Mouse (Mus musculus) midbrain, postnatal 0 days (tissue): Measurements from ENCODE around the gene Colgalt1. TPM values are rescaled to one million over a fixed set of nuclear protein-coding genes. Genes with fewer than 3 reads are reported as not detected.
A peak's percentile ranks its signal among the peaks of the same experiment; 100 is the strongest.

Experiments
- ATAC-seq: fragments of 200-750 bp; cut with Nextera tagmentation; 2 replicates; pipeline ENCODE4 v1.8.0; 2017; ENCODE audit warnings: moderate number of reproducible peaks, mild to moderate bottlenecking, moderate TSS enrichment, moderate library complexity; ENCODE audit not compliant: low FRiP score
- DNase-seq: peaks from one replicate; pipeline ENCODE4 v3.0.0-alpha.2; 2015; ENCODE audit warnings: low spot score
- H3K27ac ChIP-seq: fragments of 300-500 bp; sonication (generic); 2 replicates; pipeline ENCODE4 v1.5.1; 2014; ENCODE audit warnings: low read depth, mild to moderate bottlenecking, low read length, mixed read lengths
- H3K27me3 ChIP-seq: fragments of 300-500 bp; sonication (generic); 2 replicates; pipeline ENCODE4 v1.6.1; 2014; ENCODE audit warnings: low read length, control low read depth, mixed read lengths; ENCODE audit not compliant: insufficient read depth
- H3K36me3 ChIP-seq: fragments of 300-500 bp; sonication (generic); 2 replicates; pipeline ENCODE4 v1.6.1; 2014; ENCODE audit warnings: low read length, control low read depth, mixed read lengths; ENCODE audit not compliant: insufficient read depth
- H3K4me1 ChIP-seq: fragments of 300-500 bp; sonication (generic); 2 replicates; pipeline ENCODE4 v1.6.1; 2014; ENCODE audit warnings: mild to moderate bottlenecking, control low read depth, antibody characterized with exemption, low read length, mixed read lengths; ENCODE audit not compliant: insufficient read depth
- H3K4me2 ChIP-seq: fragments of 300-500 bp; sonication (generic); 2 replicates; pipeline ENCODE4 v1.6.1; 2014; ENCODE audit warnings: low read depth, mild to moderate bottlenecking, low read length, mixed read lengths; ENCODE audit not compliant: poor library complexity, severe bottlenecking
- H3K4me3 ChIP-seq: fragments of 300-500 bp; sonication (generic); 2 replicates; pipeline ENCODE4 v1.5.1; 2014; ENCODE audit warnings: low read depth, mild to moderate bottlenecking, low read length, moderate library complexity
- H3K9ac ChIP-seq: fragments of 300-500 bp; sonication (generic); replicated peaks from 2 replicates; pipeline ENCODE4 v1.6.1; 2014; ENCODE audit warnings: mild to moderate bottlenecking, low read length, moderate library complexity, mixed read lengths; ENCODE audit not compliant: poor library complexity, severe bottlenecking
- H3K9me3 ChIP-seq: fragments of 300-500 bp; sonication (generic); 2 replicates; pipeline ENCODE4 v1.6.1; 2016; ENCODE audit warnings: low read length, control low read depth
- CTCF ChIP-seq: IDR thresholded peaks from 2 replicates; pipeline ENCODE4 v1.5.1; 2016; ENCODE audit warnings: antibody characterized with exemption, mild to moderate bottlenecking
- WGBS: fragments of 180-500 bp; shearing (Covaris S2); extraction: QIAGEN DNeasy Blood & Tissue Kit; methylation state at CpG from one replicate; pipeline ENCODE4 v1.1.7; 2014; 5-methylcytosine and 5-hydroxymethylcytosine counted together
- polyA plus RNA-seq: library from polyadenylated mRNA; unstranded; fragments of >200 nt; fragmentation: Nextera tagmentation; extraction: Ambion mirVana; gene quantifications from 2 replicates; pipeline ENCODE4 v1.2.1, GENCODE M21; 2015
- total RNA-seq: library from RNA; depleted of rRNA; stranded (reverse); fragments of >200 nt; gene quantifications from 2 replicates; pipeline ENCODE4 v1.2.3, GENCODE M21; 2014; rRNA removed

Colgalt1 gene
- total RNA-seq = 104 and 106 TPM in 2 replicates
- polyA plus RNA-seq = 62.8 TPM in 2 replicates

GRCm38 (mm10) chr8:71610822-71611651, at the start of gene Colgalt1:
Colgalt1 (plus strand) TSS chr8:71610998.
- under 1% methylated on average over 78 of the region's 82 CpGs for WGBS
- Histone ChIP-seq H3K27me3 (no peaks in the 10 kb centered on the region), H3K4me1 (0 out of 2 replicates have a peak, but pooled peaks cover 6% of the 10 kb centered on the region), H3K27ac (peak within 1 kb of the TSS; percentile 83), H3K9me3 (no peaks in the 10 kb centered on the region), H3K9ac (peak within 1 kb of the TSS; percentile 76), H3K4me2 (peak within 1 kb of the TSS; percentile 81), H3K4me3 (peak within 1 kb of the TSS; percentile 77), H3K36me3 (peaks cover 13% of the 10 kb centered on the region)
- ATAC-seq = peak; percentile 99
- peak; percentile 33 for TF ChIP-seq CTCF
- DNase-seq = peak; percentile 100

GRCm38 (mm10) chr8:71561401-71561800, 49.4 kb upstream of the Colgalt1 start:
- H3K27ac ChIP-seq = no peak overlapping the region
- no peaks in the 10 kb centered on the region for H3K9me3 ChIP-seq
- no peak overlapping the region for H3K4me3 ChIP-seq
- peaks cover 8% of the 10 kb centered on the region; the same call in 1 of the 2 replicates for H3K4me1 ChIP-seq
- peak; percentile 74 for DNase-seq
- 4% methylated on average over 15 of the region's 15 CpGs for WGBS
- H3K27me3 ChIP-seq = peaks cover 61% of the 10 kb centered on the region
- H3K36me3 ChIP-seq = no peaks in the 10 kb centered on the region
- H3K4me2 ChIP-seq = no peak overlapping the region
- H3K9ac ChIP-seq = no peak overlapping the region
- peak; percentile 91 for TF ChIP-seq CTCF
- ATAC-seq = no peak

- WGBS = under 1% methylated on average over 31 of the region's 33 CpGs
- Histone ChIP-seq H3K36me3 (no peaks in the 10 kb centered on the region), H3K9me3 (no peaks in the 10 kb centered on the region), H3K4me1 (peaks cover 8% of the 10 kb centered on the region; the same call in 1 of the 2 replicates), H3K27ac (no peak overlapping the region), H3K9ac (no peak overlapping the region; the same call in 1 of the 2 replicates), H3K27me3 (peaks cover 52% of the 10 kb centered on the region), H3K4me3 (peak overlapping the region; percentile 28), H3K4me2 (peak overlapping the region; percentile 41)
- DNase-seq (peak; percentile 33), ATAC-seq (peak; percentile 39; the same call in 1 of the 2 replicates)
- TF ChIP-seq CTCF = peak; percentile 77
These were observed 48.0 kb upstream of the Colgalt1 start for GRCm38 (mm10) chr8:71562751-71563150.

- TF ChIP-seq CTCF = peak; percentile 51
- WGBS = 90% methylated on average over 4 of the region's 4 CpGs
- Histone ChIP-seq H3K36me3 (no peaks in the 10 kb centered on the region), H3K27me3 (peaks cover 40% of the 10 kb centered on the region), H3K9me3 (no peaks in the 10 kb centered on the region), H3K9ac (no peak overlapping the region), H3K4me1 (peaks cover 7% of the 10 kb centered on the region; the same call in 1 of the 2 replicates), H3K4me2 (no peak overlapping the region), H3K27ac (no peak overlapping the region), H3K4me3 (no peak overlapping the region)
- ATAC-seq (no peak), DNase-seq (no peak)
These were observed 46.8 kb upstream of the Colgalt1 start for GRCm38 (mm10) chr8:71563992-71564391.

- ATAC-seq = no peak
- Histone ChIP-seq H3K36me3 (no peaks in the 10 kb centered on the region), H3K4me3 (no peak within 1 kb of the TSS), H3K27me3 (peaks cover 16% of the 10 kb centered on the region), H3K9me3 (no peaks in the 10 kb centered on the region), H3K4me1 (0 out of 2 replicates have a peak, but pooled peaks cover 5% of the 10 kb centered on the region), H3K27ac (no peak within 1 kb of the TSS), H3K9ac (no peak within 1 kb of the TSS), H3K4me2 (no peak within 1 kb of the TSS)
- WGBS = 51% methylated on average over 3 of the region's 3 CpGs
- no peak for DNase-seq
- TF ChIP-seq CTCF = no peak
These were observed 44.3 kb upstream of the Colgalt1 start, which contains the start of gene Nxnl1 for GRCm38 (mm10) chr8:71566501-71566900. Nxnl1 (minus strand) TSS chr8:71566601.

- Histone ChIP-seq H3K4me1 (peaks cover 8% of the 10 kb centered on the region; the same call in 1 of the 2 replicates), H3K4me3 (no peak overlapping the region), H3K9ac (no peak overlapping the region), H3K27me3 (0 out of 2 replicates have a peak, but pooled peaks cover 6% of the 10 kb centered on the region), H3K27ac (no peak overlapping the region), H3K9me3 (no peaks in the 10 kb centered on the region), H3K4me2 (no peak overlapping the region), H3K36me3 (no peaks in the 10 kb centered on the region)
- WGBS = 79% methylated on average over 7 of the region's 7 CpGs
- DNase-seq (no peak), ATAC-seq (no peak)
- no peak for TF ChIP-seq CTCF
These were observed 43.2 kb upstream of the Colgalt1 start for GRCm38 (mm10) chr8:71567587-71567986.
